Mouse (Mus musculus) liver, embryonic 14.5 days (tissue): Measurements from ENCODE around the gene Rnf5.

Source experiments
- CTCF ChIP-seq: IDR thresholded peaks from 2 replicates; pipeline ENCODE4 v1.5.1; 2016; ENCODE audit warnings: antibody characterized with exemption, low read depth, control low read depth
- EP300 ChIP-seq: IDR thresholded peaks from 2 replicates; pipeline ENCODE4 v1.6.1; 2016; ENCODE audit warnings: antibody characterized with exemption, low read depth

DNA sequence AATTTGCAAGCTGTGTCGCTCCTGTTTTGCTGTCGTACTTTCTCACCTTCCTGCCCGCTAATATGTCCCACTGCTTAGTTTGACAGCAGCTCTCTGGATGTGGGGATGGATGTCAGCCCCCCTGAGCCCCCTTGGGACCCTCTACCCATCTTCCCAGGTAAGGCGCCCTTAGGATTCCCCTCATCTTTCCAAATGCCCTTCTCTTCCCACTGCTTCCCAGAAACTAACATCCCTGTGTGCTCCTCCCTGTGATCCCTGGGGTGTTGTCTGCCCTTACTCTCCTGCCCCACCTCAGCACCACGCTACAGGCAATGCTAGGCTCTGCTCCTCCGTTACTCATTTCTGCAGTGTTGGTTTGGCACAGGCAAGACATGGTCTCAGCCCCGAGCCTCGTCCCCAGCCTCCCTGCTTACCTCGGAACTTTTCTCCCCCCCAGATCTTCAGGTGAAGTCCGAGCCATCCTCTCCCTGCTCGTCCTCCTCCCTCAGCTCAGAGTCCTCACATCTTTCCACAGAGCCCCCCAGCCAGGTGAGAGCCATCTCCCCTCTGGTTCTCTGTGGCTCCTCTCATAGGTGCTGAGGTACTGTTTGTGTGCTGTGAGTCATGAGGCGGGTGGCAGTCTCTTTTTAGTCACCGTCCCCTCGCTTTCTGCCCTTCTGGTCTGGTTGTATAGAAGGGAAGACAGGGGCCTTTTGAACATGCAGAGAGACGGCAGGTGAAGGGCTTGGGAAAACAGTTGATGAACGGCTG lies 44.8 kb upstream of the Rnf5 start:
- TF ChIP-seq CTCF: no peak
- no peak for TF ChIP-seq EP300
